Mouse (Mus musculus): ENCODE data around the gene Trim17. TPM values are rescaled to one million over a fixed set of nuclear protein-coding genes. Genes with fewer than 3 reads are reported as not detected.
"Not testable (repeated sequence)": the region's sequence is repeated elsewhere in the genome, so short reads cannot be mapped to it uniquely, and the experiment has no call there.

Trim17 gene
- polyA plus RNA-seq, 1 experiment from 2014 or later: 0.47 TPM

GRCm38 (mm10) chr11:58948542-58949479, 5.7 kb upstream of the Trim17 start, which contains the start of gene Hist3h2ba:
Gene Hist3h2ba (plus strand): TSS chr11:58948920.
- peak within 1 kb of the TSS; percentile 70 for H3K9ac ChIP-seq (ENCODE audit: low read length)
- peak within 1 kb of the TSS; percentile 70 for H3K4me2 ChIP-seq (ENCODE audit: low read length)
- peak; percentile 73 for ATAC-seq (ENCODE audit: insufficient number of reproducible peaks, insufficient read depth, low FRiP score, low read depth)
- H3K4me3 ChIP-seq (ENCODE audit: control insufficient read depth in 1 of 2, insufficient read depth in 1 of 2, low read depth in 1 of 2, low read length in 2 of 2): peak within 1 kb of the TSS; percentile 38 to 51
- under 1% methylated on average over 48 of the region's 48 CpGs for WGBS
- no peaks in the 10 kb centered on the region for H3K9me3 ChIP-seq (ENCODE audit: control insufficient read depth, low read length)
- no peaks in the 10 kb centered on the region for H3K36me3 ChIP-seq (ENCODE audit: control insufficient read depth, insufficient read depth, low read length)
- peaks cover 7 to 14% of the 10 kb centered on the region in 2 experiments for H3K4me1 ChIP-seq (ENCODE audit: control insufficient read depth in 2 of 2, insufficient read depth in 2 of 2, low read length in 2 of 2)
- peak within 1 kb of the TSS; percentile 65 to 71 for H3K27ac ChIP-seq (replicated peaks in 1 of 2; ENCODE audit: control insufficient read depth in 1 of 2, insufficient read depth in 1 of 2, low read depth in 2 of 2, low read length in 2 of 2)
- H3K27me3 ChIP-seq (ENCODE audit: control insufficient read depth, insufficient read depth, low read length): peaks cover 22% of the 10 kb centered on the region

GRCm38 (mm10) chr11:58949480-58950431, 4.7 kb upstream of the Trim17 start:
- no peak for ATAC-seq (ENCODE audit: insufficient number of reproducible peaks, insufficient read depth, low FRiP score, low read depth)
- H3K4me2 ChIP-seq (ENCODE audit: low read length): peak overlapping the region; percentile 70
- 17% methylated on average over 20 of the region's 20 CpGs for WGBS
- peaks cover 20% of the 10 kb centered on the region for H3K27me3 ChIP-seq (ENCODE audit: control insufficient read depth, insufficient read depth, low read length)
- H3K9ac ChIP-seq (ENCODE audit: low read length): peak overlapping the region; percentile 70
- H3K9me3 ChIP-seq (ENCODE audit: control insufficient read depth, low read length): no peaks in the 10 kb centered on the region
- H3K4me1 ChIP-seq (ENCODE audit: control insufficient read depth in 2 of 2, insufficient read depth in 2 of 2, low read length in 2 of 2): peaks cover 8 to 15% of the 10 kb centered on the region in 2 experiments
- H3K36me3 ChIP-seq (ENCODE audit: control insufficient read depth, insufficient read depth, low read length): no peaks in the 10 kb centered on the region
- peak overlapping the region; percentile 38 to 51 for H3K4me3 ChIP-seq (ENCODE audit: control insufficient read depth in 1 of 2, insufficient read depth in 1 of 2, low read depth in 1 of 2, low read length in 2 of 2)
- H3K27ac ChIP-seq (replicated peaks in 1 of 2; ENCODE audit: control insufficient read depth in 1 of 2, insufficient read depth in 1 of 2, low read depth in 2 of 2, low read length in 2 of 2): peak overlapping the region in 1 of 2 experiments; percentile 65; a peak in 2 of 4 replicates

GRCm38 (mm10) chr11:58951210-58951609, 3.3 kb upstream of the Trim17 start:
- WGBS: 73% methylated on average over 5 of the region's 5 CpGs
- Histone ChIP-seq H3K9ac (ENCODE audit: low read length) (no peak overlapping the region), H3K4me3 (ENCODE audit: control insufficient read depth in 1 of 2, insufficient read depth in 1 of 2, low read depth in 1 of 2, low read length in 2 of 2) (no peak overlapping the region), H3K4me2 (ENCODE audit: low read length) (no peak overlapping the region), H3K27ac (replicated peaks in 1 of 2; ENCODE audit: control insufficient read depth in 1 of 2, insufficient read depth in 1 of 2, low read depth in 2 of 2, low read length in 2 of 2) (no peak overlapping the region), H3K36me3 (ENCODE audit: control insufficient read depth, insufficient read depth, low read length) (no peaks in the 10 kb centered on the region), H3K9me3 (ENCODE audit: control insufficient read depth, low read length) (no peaks in the 10 kb centered on the region), H3K4me1 (ENCODE audit: control insufficient read depth in 2 of 2, insufficient read depth in 2 of 2, low read length in 2 of 2) (peaks cover 8 to 18% of the 10 kb centered on the region in 2 experiments), H3K27me3 (ENCODE audit: control insufficient read depth, insufficient read depth, low read length) (peaks cover 13% of the 10 kb centered on the region; the same call in 1 of the 2 replicates)
- no peak for ATAC-seq (ENCODE audit: insufficient number of reproducible peaks, insufficient read depth, low FRiP score, low read depth)

- peak overlapping the region; percentile 76 to 96 for H3K27ac ChIP-seq (replicated peaks in 1 of 2; ENCODE audit: control insufficient read depth in 1 of 2, insufficient read depth in 1 of 2, low read depth in 2 of 2, low read length in 2 of 2)
- H3K4me3 ChIP-seq (ENCODE audit: control insufficient read depth in 1 of 2, insufficient read depth in 1 of 2, low read depth in 1 of 2, low read length in 2 of 2): peak overlapping the region; percentile 55 to 57
- ATAC-seq (ENCODE audit: insufficient number of reproducible peaks, insufficient read depth, low FRiP score, low read depth): peak; percentile 33
- H3K4me1 ChIP-seq (ENCODE audit: control insufficient read depth in 2 of 2, insufficient read depth in 2 of 2, low read length in 2 of 2): peaks cover 9 to 29% of the 10 kb centered on the region in 2 experiments
- no peaks in the 10 kb centered on the region for H3K9me3 ChIP-seq (ENCODE audit: control insufficient read depth, low read length)
- peaks cover 7% of the 10 kb centered on the region; the same call in 1 of the 2 replicates for H3K27me3 ChIP-seq (ENCODE audit: control insufficient read depth, insufficient read depth, low read length)
- H3K4me2 ChIP-seq (ENCODE audit: low read length): peak overlapping the region; percentile 95
- 1% methylated on average over 33 of the region's 33 CpGs for WGBS
- peak overlapping the region; percentile 83 for H3K9ac ChIP-seq (ENCODE audit: low read length)
- H3K36me3 ChIP-seq (ENCODE audit: control insufficient read depth, insufficient read depth, low read length): peaks cover 21% of the 10 kb centered on the region
Observed at GRCm38 (mm10) chr11:58953351-58954169, 925 bp upstream of the Trim17 start.

GRCm38 (mm10) chr11:58954170-58954419, 390 bp upstream of the Trim17 start:
- not testable (repeated sequence) for ATAC-seq (ENCODE audit: insufficient number of reproducible peaks, insufficient read depth, low FRiP score, low read depth); H3K9me3 ChIP-seq (ENCODE audit: control insufficient read depth, low read length); H3K27me3 ChIP-seq (ENCODE audit: control insufficient read depth, insufficient read depth, low read length)
- peak overlapping the region; percentile 83 for H3K9ac ChIP-seq (ENCODE audit: low read length)
- peak overlapping the region; percentile 55 to 57 for H3K4me3 ChIP-seq (ENCODE audit: control insufficient read depth in 1 of 2, insufficient read depth in 1 of 2, low read depth in 1 of 2, low read length in 2 of 2)
- peak overlapping the region; percentile 95 for H3K4me2 ChIP-seq (ENCODE audit: low read length)
- under 1% methylated on average over 17 of the region's 17 CpGs for WGBS
- peaks cover 22% of the 10 kb centered on the region for H3K36me3 ChIP-seq (ENCODE audit: control insufficient read depth, insufficient read depth, low read length)
- H3K4me1 ChIP-seq (ENCODE audit: control insufficient read depth in 2 of 2, insufficient read depth in 2 of 2, low read length in 2 of 2): peaks cover 9 to 30% of the 10 kb centered on the region in 2 experiments
- peak overlapping the region; percentile 76 to 96 for H3K27ac ChIP-seq (replicated peaks in 1 of 2; ENCODE audit: control insufficient read depth in 1 of 2, insufficient read depth in 1 of 2, low read depth in 2 of 2, low read length in 2 of 2)

- Histone ChIP-seq H3K9me3 (ENCODE audit: control insufficient read depth, low read length) (no peaks in the 10 kb centered on the region), H3K9ac (ENCODE audit: low read length) (peak overlapping the region; percentile 83), H3K36me3 (ENCODE audit: control insufficient read depth, insufficient read depth, low read length) (peaks cover 22% of the 10 kb centered on the region), H3K4me3 (ENCODE audit: control insufficient read depth in 1 of 2, insufficient read depth in 1 of 2, low read depth in 1 of 2, low read length in 2 of 2) (peak overlapping the region; percentile 57 to 63), H3K27ac (replicated peaks in 1 of 2; ENCODE audit: control insufficient read depth in 1 of 2, insufficient read depth in 1 of 2, low read depth in 2 of 2, low read length in 2 of 2) (peak overlapping the region; percentile 96 to 98), H3K27me3 (ENCODE audit: control insufficient read depth, insufficient read depth, low read length) (0 out of 2 replicates have a peak, but pooled peaks cover 4% of the 10 kb centered on the region), H3K4me2 (ENCODE audit: low read length) (peak overlapping the region; percentile 95), H3K4me1 (ENCODE audit: control insufficient read depth in 2 of 2, insufficient read depth in 2 of 2, low read length in 2 of 2) (peaks cover 9 to 38% of the 10 kb centered on the region in 2 experiments)
- under 1% methylated on average over 20 of the region's 20 CpGs for WGBS
- ATAC-seq (ENCODE audit: insufficient number of reproducible peaks, insufficient read depth, low FRiP score, low read depth): no peak; the same call in 1 of the 2 replicates
Observed at GRCm38 (mm10) chr11:58955143-58955867, 820 bp downstream of the Trim17 start.

Data from heart, embryonic 14.5 days (tissue).